Mouse (Mus musculus) ES-Bruce4 (cell line): ENCODE data around the gene Ccdc158. TPM values are rescaled to one million over a fixed set of nuclear protein-coding genes. Genes with fewer than 3 reads are reported as not detected.
A peak's percentile ranks its signal among the peaks of the same experiment; 100 is the strongest.

Source experiments
- H3K27ac ChIP-seq: 2 replicates; pipeline ENCODE4 v1.5.1; 2012; ENCODE audit warnings: low read length, inconsistent platforms; ENCODE audit not compliant: insufficient read depth
- H3K27me3 ChIP-seq: 2 replicates; pipeline ENCODE4 v1.6.1; 2012; ENCODE audit warnings: mild to moderate bottlenecking, low read length, inconsistent platforms; ENCODE audit not compliant: control insufficient read depth, poor library complexity, insufficient read depth, severe bottlenecking
- H3K36me3 ChIP-seq: 2 replicates; pipeline ENCODE4 v1.6.1; 2012; ENCODE audit warnings: inconsistent platforms, mild to moderate bottlenecking, low read length, moderate library complexity; ENCODE audit not compliant: control insufficient read depth, poor library complexity, insufficient read depth, severe bottlenecking
- H3K4me1 ChIP-seq: one replicate; pipeline ENCODE4 v1.8.1; 2011; ENCODE audit warnings: low read length; ENCODE audit not compliant: control insufficient read depth, insufficient read depth
- H3K4me3 ChIP-seq: 2 replicates; pipeline ENCODE4 v1.5.1; 2011; ENCODE audit warnings: low read depth, mild to moderate bottlenecking, low read length
- H3K9ac ChIP-seq: 2 replicates; pipeline ENCODE4 v1.6.1; 2012; ENCODE audit warnings: low read depth, mild to moderate bottlenecking, inconsistent platforms; ENCODE audit not compliant: poor library complexity, severe bottlenecking
- H3K9me3 ChIP-seq: replicated peaks from 2 replicates; pipeline ENCODE4 v1.6.1; 2012; ENCODE audit warnings: mild to moderate bottlenecking, low read length, inconsistent platforms; ENCODE audit not compliant: control insufficient read depth, poor library complexity, insufficient read depth, severe bottlenecking
- CTCF ChIP-seq: IDR thresholded peaks from one replicate; pipeline ENCODE4 v1.8.1; 2011; ENCODE audit warnings: low read depth, low read length
- EP300 ChIP-seq: IDR thresholded peaks from 2 replicates; pipeline ENCODE4 v1.6.1; 2011; ENCODE audit warnings: low read depth, low read length; ENCODE audit not compliant: insufficient read depth
- POLR2A ChIP-seq: IDR thresholded peaks from one replicate; pipeline ENCODE4 v1.8.1; 2011; ENCODE audit warnings: low read length; ENCODE audit not compliant: insufficient read depth
- polyA plus RNA-seq: library from polyadenylated mRNA; stranded (reverse); fragments of >200 nt; gene quantifications from 2 replicates; pipeline ENCODE4 v1.2.4, GENCODE M21; 2011; ENCODE audit warnings: low read depth; ENCODE audit not compliant: missing spikeins, insufficient read depth, insufficient read length

Gene Ccdc158
- polyA plus RNA-seq, 1 experiment = 5.4 TPM

- Histone ChIP-seq H3K9me3 (no peaks in the 10 kb centered on the region), H3K36me3 (no peaks in the 10 kb centered on the region), H3K27me3 (no peaks in the 10 kb centered on the region), H3K4me1 (no peaks in the 10 kb centered on the region), H3K4me3 (peak overlapping the region; percentile 75), H3K27ac (no peak overlapping the region), H3K9ac (peak overlapping the region; percentile 45)
- TF ChIP-seq POLR2A (no peak), CTCF (no peak)
These were observed 7.7 kb upstream of the Ccdc158 start for GRCm38 (mm10) chr5:92682621-92683348.

- Histone ChIP-seq H3K4me1 (no peaks in the 10 kb centered on the region), H3K9ac (no peak overlapping the region), H3K27me3 (no peaks in the 10 kb centered on the region), H3K27ac (no peak overlapping the region), H3K9me3 (no peaks in the 10 kb centered on the region), H3K4me3 (no peak overlapping the region), H3K36me3 (no peaks in the 10 kb centered on the region)
- TF ChIP-seq EP300 (no peak), POLR2A (no peak), CTCF (no peak)
These were observed 6.8 kb upstream of the Ccdc158 start for GRCm38 (mm10) chr5:92681861-92682260.

DNA sequence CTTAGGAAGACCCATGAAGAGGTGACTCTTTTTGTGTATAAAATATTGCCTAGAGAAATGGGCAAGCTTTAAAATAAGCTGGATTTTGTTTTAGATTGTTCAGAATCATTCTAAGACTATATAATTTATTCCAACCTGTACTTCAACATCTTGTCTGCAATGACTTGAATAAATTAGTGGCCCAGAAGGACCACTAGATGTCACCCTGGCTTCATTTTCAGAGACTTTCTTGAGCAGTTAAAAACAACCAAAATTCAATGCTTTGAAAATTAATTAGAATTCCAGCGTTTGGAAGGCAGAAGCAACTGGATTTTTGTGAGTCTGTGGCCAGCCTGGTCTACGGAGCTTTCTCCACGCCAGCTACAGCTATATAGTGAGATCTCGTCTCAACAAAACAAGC, 4.4 kb upstream of the Ccdc158 start:
- peaks cover 2% of the 10 kb centered on the region for H3K4me1 ChIP-seq
- no peak overlapping the region for H3K4me3 ChIP-seq
- no peaks in the 10 kb centered on the region for H3K27me3 ChIP-seq
- H3K36me3 ChIP-seq = no peaks in the 10 kb centered on the region
- H3K27ac ChIP-seq = no peak overlapping the region
- H3K9me3 ChIP-seq = no peaks in the 10 kb centered on the region
- H3K9ac ChIP-seq = no peak overlapping the region
- no peak for TF ChIP-seq CTCF
- no peak for TF ChIP-seq POLR2A
- TF ChIP-seq EP300 = no peak

DNA sequence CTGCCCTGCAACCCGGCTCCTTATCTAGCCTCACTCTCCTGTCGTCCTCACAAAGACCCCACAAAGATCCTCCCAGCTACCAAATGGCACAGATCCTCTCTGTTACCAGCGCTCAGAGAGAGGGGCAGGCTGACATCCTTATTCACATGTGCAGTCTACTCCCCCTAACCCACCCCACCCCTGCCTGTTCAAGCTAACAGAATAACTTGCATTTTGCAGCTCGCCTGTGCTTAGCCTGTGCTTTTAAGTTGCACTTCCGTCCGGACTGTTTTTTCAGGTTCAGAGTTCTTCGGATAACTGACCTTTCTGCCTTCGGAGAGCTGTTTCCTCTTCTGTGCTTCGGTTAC, 476 bp upstream of the Ccdc158 start:
- no peak overlapping the region for H3K9ac ChIP-seq
- no peaks in the 10 kb centered on the region for H3K36me3 ChIP-seq
- TF ChIP-seq EP300 (no peak), POLR2A (no peak)
- H3K4me1 ChIP-seq = peaks cover 2% of the 10 kb centered on the region
- peak overlapping the region; percentile 70 for H3K4me3 ChIP-seq
- H3K27me3 ChIP-seq = peaks cover 2% of the 10 kb centered on the region; the same call in 1 of the 2 replicates
- no peak overlapping the region for H3K27ac ChIP-seq
- H3K9me3 ChIP-seq = no peaks in the 10 kb centered on the region

DNA sequence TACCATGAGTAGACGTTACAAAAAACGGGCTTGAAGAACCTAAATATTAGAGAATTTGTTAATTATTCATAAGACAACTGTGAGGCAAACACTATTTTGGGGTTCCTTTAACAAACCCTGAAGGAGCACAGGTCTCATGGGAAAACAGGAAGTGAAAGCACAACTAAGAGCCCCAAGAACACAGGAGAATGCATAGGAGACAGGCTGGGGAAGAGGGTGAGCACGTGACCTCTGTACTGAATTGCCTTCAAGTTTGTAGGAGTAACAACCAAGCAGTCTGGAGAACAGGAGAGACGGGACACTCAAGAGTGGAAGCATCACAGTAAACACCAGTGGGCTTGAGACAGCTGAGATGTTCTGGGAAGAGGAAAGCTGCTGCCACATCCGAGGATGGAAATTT, 8.2 kb downstream of the Ccdc158 start:
- Histone ChIP-seq H3K9ac (no peak overlapping the region), H3K4me1 (no peaks in the 10 kb centered on the region), H3K36me3 (no peaks in the 10 kb centered on the region), H3K9me3 (no peaks in the 10 kb centered on the region), H3K27me3 (no peaks in the 10 kb centered on the region), H3K4me3 (no peak overlapping the region), H3K27ac (no peak overlapping the region)
- TF ChIP-seq CTCF = no peak
- TF ChIP-seq EP300 = no peak
- no peak for TF ChIP-seq POLR2A

- Histone ChIP-seq H3K27ac (no peak overlapping the region), H3K4me3 (no peak overlapping the region), H3K9ac (no peak overlapping the region), H3K4me1 (no peaks in the 10 kb centered on the region), H3K9me3 (no peaks in the 10 kb centered on the region), H3K36me3 (no peaks in the 10 kb centered on the region), H3K27me3 (no peaks in the 10 kb centered on the region)
- TF ChIP-seq POLR2A (no peak), CTCF (peak; percentile 1)
These were observed 10.8 kb downstream of the Ccdc158 start for GRCm38 (mm10) chr5:92664321-92664720.
